Mouse (Mus musculus) embryonic facial prominence, embryonic 14.5 days (tissue): ENCODE results near the gene Foxj3. TPM values are rescaled to one million over a fixed set of nuclear protein-coding genes. Genes with fewer than 3 reads are reported as not detected.

Experiments used
- ATAC-seq: fragments of 200-750 bp; cut with Nextera tagmentation; 2 replicates; pipeline ENCODE4 v1.8.0; 2017; ENCODE audit warnings: low read depth, moderate number of reproducible peaks, moderate TSS enrichment
- DNase-seq: peaks from one replicate; pipeline ENCODE4 v3.0.0-alpha.2; 2015; ENCODE audit warnings: low spot score
- H3K27ac ChIP-seq: fragments of 300-500 bp; sonication (generic); replicated peaks from 2 replicates; pipeline ENCODE4 v1.5.1; 2014; ENCODE audit warnings: low read depth, mild to moderate bottlenecking, low read length, moderate library complexity
- H3K27me3 ChIP-seq: fragments of 300-500 bp; sonication (generic); replicated peaks from 2 replicates; pipeline ENCODE4 v1.6.1; 2014; ENCODE audit warnings: low read length; ENCODE audit not compliant: control insufficient read depth, insufficient read depth
- H3K36me3 ChIP-seq: fragments of 300-500 bp; sonication (generic); 2 replicates; pipeline ENCODE4 v1.6.1; 2014; ENCODE audit warnings: low read length, mixed read lengths; ENCODE audit not compliant: control insufficient read depth, insufficient read depth
- H3K4me1 ChIP-seq: fragments of 300-500 bp; sonication (generic); 2 replicates; pipeline ENCODE4 v1.6.1; 2014; ENCODE audit warnings: antibody characterized with exemption, low read length; ENCODE audit not compliant: control insufficient read depth, insufficient read depth
- H3K4me2 ChIP-seq: fragments of 300-500 bp; sonication (generic); 2 replicates; pipeline ENCODE4 v1.6.1; 2014; ENCODE audit warnings: low read depth, mild to moderate bottlenecking, low read length, moderate library complexity, mixed read lengths
- H3K4me3 ChIP-seq: fragments of 300-500 bp; sonication (generic); 2 replicates; pipeline ENCODE4 v1.5.1; 2014; ENCODE audit warnings: low read depth, mild to moderate bottlenecking, low read length
- H3K9ac ChIP-seq: fragments of 300-500 bp; sonication (generic); 2 replicates; pipeline ENCODE4 v1.6.1; 2014; ENCODE audit warnings: low read depth, mild to moderate bottlenecking, low read length, moderate library complexity, mixed read lengths
- H3K9me3 ChIP-seq: fragments of 300-500 bp; sonication (generic); 2 replicates; pipeline ENCODE4 v1.6.1; 2016; ENCODE audit warnings: low read length; ENCODE audit not compliant: control insufficient read depth
- WGBS: fragments of 180-500 bp; shearing (Covaris S2); extraction: QIAGEN DNeasy Blood & Tissue Kit; methylation state at CpG from one replicate; pipeline ENCODE4 v1.1.7; 2014; 5-methylcytosine and 5-hydroxymethylcytosine counted together
- polyA plus RNA-seq: library from polyadenylated mRNA; unstranded; fragments of >200 nt; fragmentation: Nextera tagmentation; extraction: Ambion mirVana; gene quantifications from 2 replicates; pipeline ENCODE4 v1.2.1, GENCODE M21; 2014

Gene Foxj3
- polyA plus RNA-seq, 1 experiment from 2014 or later: 25.1 TPM

GRCm38 (mm10) chr4:119658246-119658645, 121.4 kb downstream of the Foxj3 start:
- Histone ChIP-seq H3K9ac (no peak overlapping the region), H3K27me3 (no peaks in the 10 kb centered on the region), H3K4me2 (no peak overlapping the region), H3K4me3 (no peak overlapping the region), H3K36me3 (no peaks in the 10 kb centered on the region), H3K4me1 (no peaks in the 10 kb centered on the region), H3K27ac (no peak overlapping the region), H3K9me3 (peaks cover 5% of the 10 kb centered on the region; the same call in 1 of the 2 replicates)
- DNase-seq (no peak), ATAC-seq (no peak)
- 49% methylated on average over 2 of the region's 2 CpGs for WGBS

- 88% methylated on average over 4 of the region's 4 CpGs for WGBS
- Histone ChIP-seq H3K36me3 (no peaks in the 10 kb centered on the region), H3K4me1 (no peaks in the 10 kb centered on the region), H3K4me3 (no peak within 1 kb of the TSS), H3K9ac (no peak within 1 kb of the TSS), H3K27ac (no peak within 1 kb of the TSS), H3K4me2 (no peak within 1 kb of the TSS), H3K27me3 (no peaks in the 10 kb centered on the region), H3K9me3 (no peaks in the 10 kb centered on the region)
- no peak for DNase-seq
- ATAC-seq: no peak
These were observed 121.9 kb downstream of the Foxj3 start, which contains the start of gene Guca2b for GRCm38 (mm10) chr4:119658731-119659130. Gene Guca2b (minus strand): TSS chr4:119658954.

GRCm38 (mm10) chr4:119660007-119660406, 123.2 kb downstream of the Foxj3 start:
- Histone ChIP-seq H3K4me1 (no peaks in the 10 kb centered on the region), H3K36me3 (no peaks in the 10 kb centered on the region), H3K27me3 (no peaks in the 10 kb centered on the region), H3K4me3 (no peak overlapping the region), H3K4me2 (no peak overlapping the region), H3K9me3 (no peaks in the 10 kb centered on the region), H3K9ac (no peak overlapping the region), H3K27ac (no peak overlapping the region)
- WGBS: 79% methylated on average over 8 of the region's 8 CpGs
- ATAC-seq: no peak
- DNase-seq: no peak

- DNase-seq: no peak
These were observed 125.3 kb downstream of the Foxj3 start for GRCm38 (mm10) chr4:119662151-119662550.

GRCm38 (mm10) chr4:119662976-119663375, 126.2 kb downstream of the Foxj3 start:
- Histone ChIP-seq H3K4me1 (no peaks in the 10 kb centered on the region), H3K36me3 (no peaks in the 10 kb centered on the region), H3K4me2 (no peak overlapping the region), H3K27ac (no peak overlapping the region), H3K9me3 (no peaks in the 10 kb centered on the region), H3K4me3 (no peak overlapping the region), H3K9ac (no peak overlapping the region), H3K27me3 (no peaks in the 10 kb centered on the region)
- DNase-seq (no peak), ATAC-seq (no peak)
- WGBS: 84% methylated on average over 7 of the region's 7 CpGs

More at GRCm38 (mm10) chr4:119662151-119662550, 125.3 kb downstream of the Foxj3 start:
- WGBS: 64% methylated on average over 4 of the region's 4 CpGs
- Histone ChIP-seq H3K36me3 (no peaks in the 10 kb centered on the region), H3K27me3 (no peaks in the 10 kb centered on the region), H3K4me3 (no peak overlapping the region), H3K9ac (no peak overlapping the region), H3K9me3 (no peaks in the 10 kb centered on the region), H3K4me1 (no peaks in the 10 kb centered on the region), H3K4me2 (no peak overlapping the region), H3K27ac (no peak overlapping the region)
- no peak for ATAC-seq

- Histone ChIP-seq H3K4me3 (no peak overlapping the region), H3K9ac (no peak overlapping the region), H3K9me3 (no peaks in the 10 kb centered on the region), H3K4me1 (no peaks in the 10 kb centered on the region), H3K27ac (no peak overlapping the region), H3K36me3 (no peaks in the 10 kb centered on the region), H3K4me2 (no peak overlapping the region), H3K27me3 (no peaks in the 10 kb centered on the region)
- no peak for ATAC-seq
- DNase-seq: no peak
- 91% methylated on average over 14 of the region's 14 CpGs for WGBS
These were observed 126.7 kb downstream of the Foxj3 start for GRCm38 (mm10) chr4:119663409-119664095.

GRCm38 (mm10) chr4:119665166-119665565, 128.4 kb downstream of the Foxj3 start:
- ATAC-seq (no peak), DNase-seq (no peak)
- no peak overlapping the region for H3K27ac ChIP-seq
- 92% methylated on average over 2 of the region's 2 CpGs for WGBS
- no peaks in the 10 kb centered on the region for H3K9me3 ChIP-seq
- no peak overlapping the region for H3K4me2 ChIP-seq
- H3K4me1 ChIP-seq: no peaks in the 10 kb centered on the region
- H3K9ac ChIP-seq: no peak overlapping the region
- H3K27me3 ChIP-seq: no peaks in the 10 kb centered on the region
- H3K36me3 ChIP-seq: no peaks in the 10 kb centered on the region
- H3K4me3 ChIP-seq: no peak overlapping the region

GRCm38 (mm10) chr4:119666116-119666515, 129.3 kb downstream of the Foxj3 start:
- H3K9me3 ChIP-seq: no peaks in the 10 kb centered on the region
- no peak overlapping the region for H3K4me2 ChIP-seq
- no peak overlapping the region for H3K27ac ChIP-seq
- H3K4me3 ChIP-seq: no peak overlapping the region
- H3K36me3 ChIP-seq: no peaks in the 10 kb centered on the region
- DNase-seq (no peak), ATAC-seq (no peak)
- WGBS: 44% methylated on average over 8 of the region's 8 CpGs
- no peaks in the 10 kb centered on the region for H3K4me1 ChIP-seq
- H3K9ac ChIP-seq: no peak overlapping the region
- H3K27me3 ChIP-seq: no peaks in the 10 kb centered on the region

GRCm38 (mm10) chr4:119667454-119667853, 130.7 kb downstream of the Foxj3 start:
- no peak for DNase-seq
- Histone ChIP-seq H3K27ac (no peak overlapping the region), H3K4me2 (no peak overlapping the region), H3K4me3 (no peak overlapping the region), H3K36me3 (no peaks in the 10 kb centered on the region), H3K27me3 (no peaks in the 10 kb centered on the region), H3K9me3 (no peaks in the 10 kb centered on the region), H3K9ac (no peak overlapping the region), H3K4me1 (no peaks in the 10 kb centered on the region)
- ATAC-seq: no peak
- 33% methylated on average over 5 of the region's 5 CpGs for WGBS
